Comparison of ENCODE assay signal across 8 mouse cellular contexts in the genomic region with DNA sequence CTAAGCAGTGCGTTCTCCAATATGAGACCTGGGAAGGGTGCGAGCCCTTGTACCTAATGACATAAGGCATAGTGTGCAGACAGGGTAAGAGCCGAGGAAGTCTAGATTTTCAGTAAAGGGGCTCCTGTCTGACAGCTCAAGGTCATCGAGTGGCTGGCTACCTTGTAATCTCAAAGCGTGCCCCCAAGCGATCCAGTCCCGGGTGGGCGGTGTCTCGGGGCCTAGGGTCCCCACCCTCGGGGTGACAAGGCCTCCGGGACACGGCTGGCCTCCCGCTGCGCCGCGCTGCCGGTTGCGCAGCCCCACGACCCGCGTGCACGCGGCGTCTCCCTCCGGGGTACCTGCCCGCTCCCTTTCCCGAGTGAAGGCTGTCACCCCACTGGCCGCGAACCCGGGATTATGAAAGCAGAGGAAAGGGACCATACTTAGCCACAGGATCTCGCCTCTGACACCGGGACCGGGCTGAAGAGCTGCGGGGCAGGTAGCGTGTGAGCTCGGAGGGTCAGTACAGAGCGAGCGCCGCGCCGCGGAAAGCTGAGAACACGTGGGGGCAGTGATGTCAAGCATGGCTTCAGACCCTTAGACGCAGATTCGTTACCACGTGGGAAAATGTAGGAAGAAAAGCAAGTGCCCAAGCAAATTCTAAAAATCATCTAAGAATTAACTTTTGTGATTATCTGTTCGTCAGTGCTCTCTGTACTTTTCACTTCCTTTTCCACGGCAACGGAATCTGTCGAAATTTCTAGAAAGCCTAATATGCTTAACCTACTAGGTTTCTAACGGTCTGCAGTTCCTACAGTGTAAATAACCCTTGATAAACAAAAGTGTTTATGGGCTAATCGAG. TPM values are rescaled to one million over a fixed set of nuclear protein-coding genes. Genes with fewer than 3 reads are reported as not detected.
A peak's percentile ranks its signal among the peaks of the same experiment; 100 is the strongest.
DNase-seq lines count a peak whose midpoint lies in the region; ATAC-seq and TF ChIP-seq lines count a peak whose summit lies in the region.

A gene (minus strand): TSS at position 555 of the 844 bp plus-strand sequence.
A gene (plus strand): TSS at position 719 of the 844 bp plus-strand sequence.

- peak; percentile 43 for DNase-seq in MEL-GATA-1-ER (ENCODE audit: extremely low read depth, low read depth)
- DNase-seq in cerebellum, adult 8-10 months = peak; percentile 86
- DNase-seq in forebrain, postnatal 0 days = peak; percentile 96
- DNase-seq in heart, postnatal 4 days = peak; percentile 79
- peak; percentile 60 to 75 for DNase-seq in layer of hippocampus, adult 8-10 months (ENCODE audit: low spot score in 2 of 2)
- peak; percentile 89 for DNase-seq in lung, embryonic 14.5 days
- DNase-seq in thymus, adult 2 months = peak; percentile 73

- H3K4me2 ChIP-seq in forebrain, postnatal 0 days (ENCODE audit: low read depth) = peak within 1 kb of the TSS; percentile 70
- peak within 1 kb of the TSS; percentile 78 for H3K4me2 ChIP-seq in lung, embryonic 14.5 days

- under 1% methylated on average over 52 of the region's 52 CpGs for WGBS in forebrain, postnatal 0 days
- under 1% methylated on average over 52 of the region's 52 CpGs for WGBS in lung, embryonic 14.5 days
- under 1% methylated on average over 52 of the region's 52 CpGs for WGBS in olfactory bulb, adult 2 months
- under 1% methylated on average over 52 of the region's 52 CpGs for WGBS in thymus, adult 2 months

- peak within 1 kb of the TSS; percentile 72 for H3K27ac ChIP-seq in forebrain, postnatal 0 days (ENCODE audit: low read depth, low read length)
- H3K27ac ChIP-seq in lung, embryonic 14.5 days (ENCODE audit: low read depth) = peak within 1 kb of the TSS; percentile 70
- H3K27ac ChIP-seq in olfactory bulb, adult 2 months (ENCODE audit: insufficient read depth, low read depth, low read length) = peak within 1 kb of the TSS; percentile 70
- peak within 1 kb of the TSS; percentile 74 for H3K27ac ChIP-seq in thymus, adult 2 months (ENCODE audit: control insufficient read depth, insufficient read depth, low read length)

- no peaks in the 10 kb centered on the region for H3K9me3 ChIP-seq in forebrain, postnatal 0 days (ENCODE audit: low read length)
- H3K9me3 ChIP-seq in lung, embryonic 14.5 days (ENCODE audit: low read depth, low read length) = no peaks in the 10 kb centered on the region

- TF ChIP-seq POLR2A in olfactory bulb, adult 2 months (IDR thresholded peaks at IDR 0.05; ENCODE audit: insufficient read depth, low read depth, low read length) = peak; percentile 70
- no peak for TF ChIP-seq POLR2A in thymus, adult 2 months (IDR thresholded peaks at IDR 0.05; ENCODE audit: control insufficient read depth, extremely low read depth, insufficient read depth, low read length, poor library complexity)

- H3K27me3 ChIP-seq in forebrain, postnatal 0 days (ENCODE audit: insufficient read depth, low read length) = no peaks in the 10 kb centered on the region
- no peaks in the 10 kb centered on the region for H3K27me3 ChIP-seq in lung, embryonic 14.5 days (ENCODE audit: insufficient read depth, low read length)
- H3K27me3 ChIP-seq in thymus, adult 2 months (ENCODE audit: control insufficient read depth, insufficient read depth, low read length) = no peaks in the 10 kb centered on the region

- peak; percentile 11; the same call in 1 of the 2 replicates for TF ChIP-seq CTCF in forebrain, postnatal 0 days (IDR thresholded peaks at IDR 0.05; ENCODE audit: low read depth)
- 0 out of 2 replicates have a peak, but pooled peaks have one; percentile 8 for TF ChIP-seq CTCF in lung, embryonic 14.5 days (IDR thresholded peaks at IDR 0.05; ENCODE audit: low read depth)
- no peak for TF ChIP-seq CTCF in olfactory bulb, adult 2 months (IDR thresholded peaks at IDR 0.05; ENCODE audit: insufficient read depth, low read depth, low read length)
- TF ChIP-seq CTCF in thymus, adult 2 months (IDR thresholded peaks at IDR 0.05; ENCODE audit: borderline replicate concordance, control insufficient read depth, extremely low read depth, insufficient read depth, low read length, poor library complexity) = no peak

- peaks cover 22% of the 10 kb centered on the region for H3K36me3 ChIP-seq in forebrain, postnatal 0 days (ENCODE audit: insufficient read depth)
- peaks cover 35% of the 10 kb centered on the region for H3K36me3 ChIP-seq in lung, embryonic 14.5 days (ENCODE audit: insufficient read depth)
- no peaks in the 10 kb centered on the region for H3K36me3 ChIP-seq in thymus, adult 2 months (ENCODE audit: control insufficient read depth, insufficient read depth, low read length)

- H3K4me3 ChIP-seq in forebrain, postnatal 0 days (ENCODE audit: low read depth, low read length) = peak within 1 kb of the TSS; percentile 95
- H3K4me3 ChIP-seq in lung, embryonic 14.5 days (ENCODE audit: low read depth, low read length) = peak within 1 kb of the TSS; percentile 82
- peak within 1 kb of the TSS; percentile 91 for H3K4me3 ChIP-seq in olfactory bulb, adult 2 months (ENCODE audit: insufficient read depth, low read depth, low read length)
- H3K4me3 ChIP-seq in thymus, adult 2 months (ENCODE audit: control insufficient read depth, insufficient read depth, low read length) = peak within 1 kb of the TSS; percentile 96

- peaks cover 16% of the 10 kb centered on the region for H3K4me1 ChIP-seq in forebrain, postnatal 0 days (ENCODE audit: insufficient read depth)
- H3K4me1 ChIP-seq in lung, embryonic 14.5 days (ENCODE audit: insufficient read depth) = no peaks in the 10 kb centered on the region
- peaks cover 15% of the 10 kb centered on the region for H3K4me1 ChIP-seq in olfactory bulb, adult 2 months (ENCODE audit: control insufficient read depth, insufficient read depth, low read length)
- H3K4me1 ChIP-seq in thymus, adult 2 months (replicated peaks; ENCODE audit: control insufficient read depth, insufficient read depth, low read length) = peaks cover 5% of the 10 kb centered on the region

- peak; percentile 93 for ATAC-seq in forebrain, postnatal 0 days
- peak; percentile 95 for ATAC-seq in lung, embryonic 14.5 days (ENCODE audit: insufficient read depth)

- H3K9ac ChIP-seq in forebrain, postnatal 0 days = peak within 1 kb of the TSS; percentile 97
- peak within 1 kb of the TSS; percentile 88 for H3K9ac ChIP-seq in lung, embryonic 14.5 days

RNA-seq across cellular contexts. Expression of the first gene that starts in this region (rescaled TPM):
- total RNA-seq in forebrain, postnatal 0 days (2014; rRNA removed) = 79.8 and 93.2 TPM in 2 replicates
- 123 and 128 TPM in 2 replicates for polyA plus RNA-seq in forebrain, postnatal 0 days (2015; fragmentation: Nextera tagmentation; extraction: Ambion mirVana)
- total RNA-seq in heart, postnatal 4 days (2021) = 10 to 100 TPM; 50.0 to 51.3 TPM
- total RNA-seq in layer of hippocampus, adult 8-10 months (2022) = 10 to 100 TPM; 53.7 to 69.2 (median 59.3) TPM
- polyA plus RNA-seq in lung, embryonic 14.5 days (2014; fragmentation: Nextera tagmentation; extraction: Ambion mirVana) = 80.2 and 84.8 TPM in 2 replicates
- polyA plus RNA-seq in olfactory bulb, adult 2 months (2012; ENCODE audit: insufficient read depth, insufficient read length, low replicate concordance, missing spikeins) = not detected in 2 replicates
- polyA plus RNA-seq in thymus, adult 2 months (2012; rRNA removed) = 12.4 and 15.7 TPM in 2 replicates

RNA-seq across cellular contexts. Expression of the second gene that starts in this region (rescaled TPM):
- 9.6 and 9.8 TPM in 2 replicates for total RNA-seq in forebrain, postnatal 0 days (2014; rRNA removed)
- 5.0 and 6.4 TPM in 2 replicates for polyA plus RNA-seq in forebrain, postnatal 0 days (2015; fragmentation: Nextera tagmentation; extraction: Ambion mirVana)
- 1 to 10 TPM; 6.4 to 6.7 TPM for total RNA-seq in heart, postnatal 4 days (2021)
- total RNA-seq in layer of hippocampus, adult 8-10 months (2022) = 1 to 10 TPM; 6.4 to 7.1 (median 6.8) TPM
- 13.6 and 15.2 TPM in 2 replicates for polyA plus RNA-seq in lung, embryonic 14.5 days (2014; fragmentation: Nextera tagmentation; extraction: Ambion mirVana)
- polyA plus RNA-seq in olfactory bulb, adult 2 months (2012; ENCODE audit: insufficient read depth, insufficient read length, low replicate concordance, missing spikeins) = not detected in 2 replicates
- 6.6 and 7.0 TPM in 2 replicates for polyA plus RNA-seq in thymus, adult 2 months (2012; rRNA removed)

Comparison
In these comparisons a context has a peak if more than half of its experiments do, and no peak if none do; other contexts are left out.
1. Peak in every context shown above with its lines: DNase-seq, ATAC-seq, H3K4me3 ChIP-seq and H3K27ac ChIP-seq.
2. RNA of the first gene that starts in this region (polyA plus RNA-seq): 123 to 128 TPM in forebrain, postnatal 0 days, 80.2 to 84.8 TPM in lung, embryonic 14.5 days and 12.4 to 15.7 TPM in thymus, adult 2 months; not detected in olfactory bulb, adult 2 months; every median in the first group is over 10 times any median in the second.
3. DNase-seq: peak in every context shown above with its lines; median percentile 96 in forebrain, postnatal 0 days; 89 in lung, embryonic 14.5 days; 86 in cerebellum, adult 8-10 months; 79 in heart, postnatal 4 days; 73 in thymus, adult 2 months; 68 in layer of hippocampus, adult 8-10 months; 43 in MEL-GATA-1-ER.
4. CTCF ChIP-seq: peak in forebrain, postnatal 0 days (single experiment) and lung, embryonic 14.5 days (single experiment); none in olfactory bulb, adult 2 months (single experiment) and thymus, adult 2 months (single experiment).